Mouse (Mus musculus): ENCODE measurements around the gene Tnni3k. TPM values are rescaled to one million over a fixed set of nuclear protein-coding genes. Genes with fewer than 3 reads are reported as not detected.

Tnni3k gene
- total and polyA plus RNA-seq, 3 experiments: 0.07 TPM; not detected in 2

GRCm38 (mm10) chr3:154853257-154853656 lies 201.9 kb downstream of the Tnni3k start:
- no peak for DNase-seq (ENCODE audit: extremely low read depth)
- Histone ChIP-seq H3K9ac (ENCODE audit: insufficient read depth, low read depth) (no peak overlapping the region), H3K79me2 (replicated peaks; ENCODE audit: control insufficient read depth, extremely low read depth, insufficient read depth, poor library complexity, severe bottlenecking) (no peaks in the 10 kb centered on the region), H3K4me2 (ENCODE audit: insufficient read depth, low read depth, poor library complexity, severe bottlenecking) (no peak overlapping the region), H3K4me1 (ENCODE audit: control insufficient read depth in 1 of 2, insufficient read depth in 2 of 2) (peaks cover 2 to 12% of the 10 kb centered on the region in 2 experiments; a peak in 3 of 4 replicates), H3K27ac (ENCODE audit: insufficient read depth, low read depth) (no peak overlapping the region), H3K27me3 (replicated peaks) (no peaks in the 10 kb centered on the region), H3K9me3 (replicated peaks; ENCODE audit: low read length) (no peaks in the 10 kb centered on the region), H3K4me3 (replicated peaks in 1 of 3; ENCODE audit: low read depth in 2 of 3, low read length in 2 of 3, poor library complexity in 1 of 3) (no peak overlapping the region), H3K36me3 (replicated peaks in 1 of 2; ENCODE audit: control insufficient read depth in 1 of 2, insufficient read depth in 1 of 2, low read length in 1 of 2) (no peaks in the 10 kb centered on the region)
- no peak for TF ChIP-seq JUND (conservative IDR thresholded peaks at IDR 0.05; ENCODE audit: low read depth, low read length)
- no peak for TF ChIP-seq MYC (IDR thresholded peaks at IDR 0.05; ENCODE audit: low read depth, low read length)
- no peak for TF ChIP-seq USF2 (conservative IDR thresholded peaks at IDR 0.05; ENCODE audit: low read depth, low read length)
- no peak for TF ChIP-seq JUN (IDR thresholded peaks at IDR 0.05; ENCODE audit: insufficient read depth, low read depth, low read length)
- no peak for TF ChIP-seq ZNF384 (IDR thresholded peaks at IDR 0.05; ENCODE audit: low read depth, low read length)
- no peak for TF ChIP-seq ETS1 (conservative IDR thresholded peaks at IDR 0.05; ENCODE audit: low read depth, low read length)
- TF ChIP-seq KAT2A (IDR thresholded peaks at IDR 0.05; ENCODE audit: insufficient replicate concordance, low read length): no peak
- TF ChIP-seq NELFE (IDR thresholded peaks at IDR 0.05; ENCODE audit: low read depth, low read length): no peak
- TF ChIP-seq ELF1 (IDR thresholded peaks at IDR 0.05; ENCODE audit: low read depth, low read length): no peak
- TF ChIP-seq MXI1 (IDR thresholded peaks at IDR 0.05; ENCODE audit: low read depth, low read length): no peak
- no peak for TF ChIP-seq ZMIZ1 (IDR thresholded peaks at IDR 0.05; ENCODE audit: low read depth, low read length)
- TF ChIP-seq ZC3H11A (IDR thresholded peaks at IDR 0.05; ENCODE audit: low read depth, low read length): no peak
- no peak for TF ChIP-seq UBTF (IDR thresholded peaks at IDR 0.05; ENCODE audit: low read depth, low read length)
- in situ Hi-C loops (cut with MboI; ENCODE audit: low pct_ligation_motif_present, low pct_unique_long_range_greater_than_20kb, low sequenced_read_pairs): no loop called here
- dilution Hi-C loops (cut with MboI; ENCODE audit: extremely low pct_ligation_motif_present, extremely low pct_unique_long_range_greater_than_20kb, low sequenced_read_pairs): no loop called here

- Histone ChIP-seq H3K27ac (ENCODE audit: insufficient read depth, low read depth) (no peak overlapping the region), H3K4me3 (replicated peaks in 1 of 3; ENCODE audit: low read depth in 2 of 3, low read length in 2 of 3, poor library complexity in 1 of 3) (no peak overlapping the region), H3K9ac (ENCODE audit: insufficient read depth, low read depth) (no peak overlapping the region), H3K79me2 (replicated peaks; ENCODE audit: control insufficient read depth, extremely low read depth, insufficient read depth, poor library complexity, severe bottlenecking) (no peaks in the 10 kb centered on the region), H3K4me1 (ENCODE audit: control insufficient read depth in 1 of 2, insufficient read depth in 2 of 2) (peaks cover 2 to 8% of the 10 kb centered on the region in 2 experiments; a peak in 3 of 4 replicates), H3K9me3 (replicated peaks; ENCODE audit: low read length) (no peaks in the 10 kb centered on the region), H3K36me3 (replicated peaks in 1 of 2; ENCODE audit: control insufficient read depth in 1 of 2, insufficient read depth in 1 of 2, low read length in 1 of 2) (no peaks in the 10 kb centered on the region), H3K4me2 (ENCODE audit: insufficient read depth, low read depth, poor library complexity, severe bottlenecking) (no peak overlapping the region), H3K27me3 (replicated peaks) (no peaks in the 10 kb centered on the region)
- DNase-seq (ENCODE audit: extremely low read depth): no peak
- in situ Hi-C loops (cut with MboI; ENCODE audit: low pct_ligation_motif_present, low pct_unique_long_range_greater_than_20kb, low sequenced_read_pairs): no loop called here
- dilution Hi-C loops (cut with MboI; ENCODE audit: extremely low pct_ligation_motif_present, extremely low pct_unique_long_range_greater_than_20kb, low sequenced_read_pairs): no loop called here
- TF ChIP-seq CHD1 (IDR thresholded peaks at IDR 0.05; ENCODE audit: low read depth, low read length) (no peak), TBP (conservative IDR thresholded peaks at IDR 0.05; ENCODE audit: low read depth, low read length) (no peak), NRF1 (IDR thresholded peaks at IDR 0.05; ENCODE audit: low read depth, low read length) (no peak), RCOR1 (conservative IDR thresholded peaks at IDR 0.05; ENCODE audit: low read depth, low read length) (no peak), MXI1 (IDR thresholded peaks at IDR 0.05; ENCODE audit: low read depth, low read length) (no peak)
Measured at GRCm38 (mm10) chr3:154852281-154852680, 202.9 kb downstream of the Tnni3k start.
